8 mouse cellular contexts compared by ENCODE assay signal in the genomic region with DNA sequence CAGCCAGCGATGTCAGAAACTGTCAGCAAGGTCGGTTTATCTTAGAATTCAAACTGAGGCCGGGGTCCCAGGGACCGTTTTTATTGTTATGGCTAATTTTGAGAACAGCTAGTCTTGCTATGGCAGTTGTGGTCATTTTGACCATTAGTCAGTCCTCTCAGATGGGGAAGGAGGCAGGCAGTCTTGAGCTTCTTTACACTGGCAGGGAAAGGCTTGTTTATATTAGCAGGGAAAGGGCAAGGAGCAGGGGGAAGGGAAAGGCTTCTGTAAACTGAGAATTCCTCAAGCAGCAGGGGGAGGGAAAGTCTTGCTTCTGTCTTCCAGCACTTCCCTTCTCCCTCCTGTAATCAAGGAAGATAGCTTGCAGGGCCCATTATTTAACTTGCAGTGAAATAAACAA. TPM values are rescaled to one million over a fixed set of nuclear protein-coding genes. Genes with fewer than 3 reads are reported as not detected.
A peak's percentile ranks its signal among the peaks of the same experiment; 100 is the strongest.
DNase-seq lines count a peak whose midpoint lies in the region; ATAC-seq and TF ChIP-seq lines count a peak whose summit lies in the region.
"Not testable (repeated sequence)": the region's sequence is repeated elsewhere in the genome, so short reads cannot be mapped to it uniquely, and the experiment has no call there.

No protein-coding gene starts in this region.

- not testable (repeated sequence) for ATAC-seq in heart, embryonic 12.5 days (ENCODE audit: insufficient number of reproducible peaks, low FRiP score); limb, embryonic 11.5 days (ENCODE audit: insufficient number of reproducible peaks, low FRiP score, low TSS enrichment, low read depth); neural tube, embryonic 14.5 days (ENCODE audit: low read depth)

- not testable (repeated sequence) for H3K9me3 ChIP-seq in heart, embryonic 12.5 days (replicated peaks); limb, embryonic 11.5 days (ENCODE audit: control insufficient read depth, low read length); neural tube, embryonic 14.5 days (ENCODE audit: control insufficient read depth, low read length)

- 2% methylated on average over 4 of the region's 4 CpGs for WGBS in heart, embryonic 12.5 days
- under 1% methylated on average over 4 of the region's 4 CpGs for WGBS in limb, embryonic 11.5 days
- under 1% methylated on average over 4 of the region's 4 CpGs for WGBS in neural tube, embryonic 14.5 days

- H3K4me1 ChIP-seq in heart, embryonic 12.5 days (replicated peaks); limb, embryonic 11.5 days (ENCODE audit: control insufficient read depth, insufficient read depth, low read length); neural tube, embryonic 14.5 days (ENCODE audit: control insufficient read depth, insufficient read depth, low read length): not testable (repeated sequence)

- peak; percentile 21 for DNase-seq in 3T3-L1 (ENCODE audit: low read depth, low spot score)
- peak; percentile 22 for DNase-seq in brain, embryonic 14.5 days (ENCODE audit: low read depth)
- peak; percentile 13 for DNase-seq in fibroblast of lung, adult 2 months (ENCODE audit: low read depth)
- DNase-seq in kidney, adult 11 months, result peak; percentile 2
- DNase-seq in limb, embryonic 11.5 days (ENCODE audit: low spot score), result not testable (repeated sequence)
- DNase-seq in lung, postnatal 10 days, result peak; percentile 64

- TF ChIP-seq POLR2A in brain, embryonic 14.5 days (IDR thresholded peaks at IDR 0.05; ENCODE audit: borderline replicate concordance, extremely low read depth, insufficient read depth, insufficient read length, poor library complexity, severe bottlenecking), result not testable (repeated sequence)

- H3K9ac ChIP-seq in heart, embryonic 12.5 days, result peak overlapping the region; percentile 76
- H3K9ac ChIP-seq in limb, embryonic 11.5 days (ENCODE audit: low read length), result peak overlapping the region; percentile 57
- peak overlapping the region; percentile 64; the same call in 1 of the 2 replicates for H3K9ac ChIP-seq in neural tube, embryonic 14.5 days (replicated peaks; ENCODE audit: low read depth, low read length)

- H3K27ac ChIP-seq in heart, embryonic 12.5 days (ENCODE audit: poor library complexity, severe bottlenecking), result peak overlapping the region; percentile 63; the same call in 1 of the 2 replicates
- H3K27ac ChIP-seq in limb, embryonic 11.5 days (replicated peaks; ENCODE audit: low read depth, low read length); neural tube, embryonic 14.5 days (ENCODE audit: low read depth, low read length): not testable (repeated sequence)

- peak overlapping the region; percentile 72 for H3K4me3 ChIP-seq in heart, embryonic 12.5 days
- peak overlapping the region; percentile 37 for H3K4me3 ChIP-seq in limb, embryonic 11.5 days (ENCODE audit: low read depth, low read length)
- H3K4me3 ChIP-seq in neural tube, embryonic 14.5 days (ENCODE audit: low read depth, low read length), result peak overlapping the region; percentile 50

- not testable (repeated sequence) for H3K36me3 ChIP-seq in heart, embryonic 12.5 days; limb, embryonic 11.5 days (ENCODE audit: control insufficient read depth, insufficient read depth, low read length); neural tube, embryonic 14.5 days (ENCODE audit: control insufficient read depth, insufficient read depth, low read length)

- not testable (repeated sequence) for TF ChIP-seq CTCF in brain, embryonic 14.5 days (IDR thresholded peaks at IDR 0.05; ENCODE audit: borderline replicate concordance, extremely low read depth, insufficient read depth, insufficient read length)

- peak overlapping the region; percentile 68 for H3K4me2 ChIP-seq in heart, embryonic 12.5 days
- H3K4me2 ChIP-seq in limb, embryonic 11.5 days (ENCODE audit: low read depth, severe bottlenecking), result peak overlapping the region; percentile 46
- peak overlapping the region; percentile 52 for H3K4me2 ChIP-seq in neural tube, embryonic 14.5 days (ENCODE audit: low read depth, low read length)

- H3K27me3 ChIP-seq in heart, embryonic 12.5 days (replicated peaks); limb, embryonic 11.5 days (ENCODE audit: control insufficient read depth, insufficient read depth, low read length); neural tube, embryonic 14.5 days (ENCODE audit: control insufficient read depth, insufficient read depth, low read length): not testable (repeated sequence)

RNA-seq across cellular contexts. Expression of a gene that starts 0.7 kb away (rescaled TPM):
- 2.5 and 4.0 TPM in 2 replicates for polyA plus RNA-seq in brain, embryonic 14.5 days (2012; rRNA removed)
- 8.1 and 8.5 TPM in 2 replicates for polyA plus RNA-seq in heart, embryonic 12.5 days (2016; fragmentation: Nextera tagmentation; extraction: Ambion mirVana)
- 12.3 and 12.5 TPM in 2 replicates for polyA plus RNA-seq in limb, embryonic 11.5 days (2014; fragmentation: Nextera tagmentation; extraction: Ambion mirVana)
- 7.2 and 7.9 TPM in 2 replicates for polyA plus RNA-seq in neural tube, embryonic 14.5 days (2014; fragmentation: Nextera tagmentation; extraction: Ambion mirVana)

RNA-seq across cellular contexts. Expression of a gene that starts 33.6 kb away (rescaled TPM):
- not detected in 2 replicates for polyA plus RNA-seq in brain, embryonic 14.5 days (2012; rRNA removed)
- polyA plus RNA-seq in heart, embryonic 12.5 days (2016; fragmentation: Nextera tagmentation; extraction: Ambion mirVana), result not detected in 2 replicates
- polyA plus RNA-seq in limb, embryonic 11.5 days (2014; fragmentation: Nextera tagmentation; extraction: Ambion mirVana), result not detected in 2 replicates
- not detected in 2 replicates for polyA plus RNA-seq in neural tube, embryonic 14.5 days (2014; fragmentation: Nextera tagmentation; extraction: Ambion mirVana)

RNA-seq across cellular contexts. Expression of a gene that starts 50.9 kb away (rescaled TPM):
- polyA plus RNA-seq in brain, embryonic 14.5 days (2012; rRNA removed), result 1.5 and 2.5 TPM in 2 replicates
- 2.6 and 2.9 TPM in 2 replicates for polyA plus RNA-seq in heart, embryonic 12.5 days (2016; fragmentation: Nextera tagmentation; extraction: Ambion mirVana)
- polyA plus RNA-seq in limb, embryonic 11.5 days (2014; fragmentation: Nextera tagmentation; extraction: Ambion mirVana), result 1.8 and 2.7 TPM in 2 replicates
- polyA plus RNA-seq in neural tube, embryonic 14.5 days (2014; fragmentation: Nextera tagmentation; extraction: Ambion mirVana), result 1.7 and 3.0 TPM in 2 replicates
